Mouse (Mus musculus) liver, embryonic 12.5 days (tissue): ENCODE data around the gene Fkbpl. TPM values are rescaled to one million over a fixed set of nuclear protein-coding genes. Genes with fewer than 3 reads are reported as not detected.

ENCODE experiments used
- ATAC-seq: fragments of 200-750 bp; cut with Nextera tagmentation; 2 replicates; pipeline ENCODE4 v1.8.0; 2017; ENCODE audit warnings: moderate number of reproducible peaks, mild to moderate bottlenecking, moderate library complexity
- H3K27ac ChIP-seq: fragments of 300-500 bp; sonication (generic); 2 replicates; pipeline ENCODE4 v1.5.1; 2016; ENCODE audit warnings: mild to moderate bottlenecking
- H3K27me3 ChIP-seq: fragments of 300-500 bp; sonication (generic); replicated peaks from 2 replicates; pipeline ENCODE4 v1.6.1; 2016; ENCODE audit warnings: mild to moderate bottlenecking, moderate library complexity
- H3K36me3 ChIP-seq: fragments of 300-500 bp; sonication (generic); 2 replicates; pipeline ENCODE4 v1.6.1; 2016; ENCODE audit warnings: mild to moderate bottlenecking, moderate library complexity
- H3K4me1 ChIP-seq: fragments of 300-500 bp; sonication (generic); 2 replicates; pipeline ENCODE4 v1.6.1; 2016
- H3K4me2 ChIP-seq: fragments of 300-500 bp; sonication (generic); 2 replicates; pipeline ENCODE4 v1.6.1; 2016; ENCODE audit warnings: mild to moderate bottlenecking, moderate library complexity
- H3K4me3 ChIP-seq: fragments of 300-500 bp; sonication (generic); 2 replicates; pipeline ENCODE4 v1.5.1; 2016; ENCODE audit warnings: mild to moderate bottlenecking, moderate library complexity
- H3K9ac ChIP-seq: fragments of 300-500 bp; sonication (generic); 2 replicates; pipeline ENCODE4 v1.6.1; 2016; ENCODE audit warnings: mild to moderate bottlenecking, moderate library complexity
- H3K9me3 ChIP-seq: fragments of 300-500 bp; sonication (generic); replicated peaks from 2 replicates; pipeline ENCODE4 v1.6.1; 2016; ENCODE audit warnings: mild to moderate bottlenecking, moderate library complexity
- WGBS: fragments of 180-500 bp; shearing (Covaris S2); methylation state at CpG from one replicate; pipeline ENCODE4 v1.1.7; 2016; ENCODE audit not compliant: insufficient replicate concordance; 5-methylcytosine and 5-hydroxymethylcytosine counted together
- polyA plus RNA-seq: library from polyadenylated mRNA; unstranded; fragments of >200 nt; fragmentation: Nextera tagmentation; extraction: Ambion mirVana; gene quantifications from 2 replicates; pipeline ENCODE4 v1.2.1, GENCODE M21; 2016

Fkbpl gene
- polyA plus RNA-seq, 1 experiment from 2014 or later: 7.1 TPM

- no peak for ATAC-seq
- no peaks in the 10 kb centered on the region for H3K9me3 ChIP-seq
- no peak overlapping the region for H3K4me3 ChIP-seq
- H3K4me2 ChIP-seq: no peak overlapping the region
- peaks cover 21% of the 10 kb centered on the region for H3K4me1 ChIP-seq
- H3K27me3 ChIP-seq: peaks cover 25% of the 10 kb centered on the region
- no peaks in the 10 kb centered on the region for H3K36me3 ChIP-seq
- no peak overlapping the region for H3K9ac ChIP-seq
- 23% methylated on average over 11 of the region's 11 CpGs for WGBS
- H3K27ac ChIP-seq: no peak overlapping the region
These were observed 3.6 kb upstream of the Fkbpl start for GRCm38 (mm10) chr17:34640778-34641601.

GRCm38 (mm10) chr17:34641945-34642344 lies 2.6 kb upstream of the Fkbpl start:
- Histone ChIP-seq H3K36me3 (no peaks in the 10 kb centered on the region), H3K9me3 (no peaks in the 10 kb centered on the region), H3K4me2 (no peak overlapping the region), H3K4me1 (peaks cover 29% of the 10 kb centered on the region), H3K4me3 (no peak overlapping the region), H3K9ac (no peak overlapping the region), H3K27ac (no peak overlapping the region), H3K27me3 (peaks cover 18% of the 10 kb centered on the region)
- ATAC-seq: no peak
- WGBS: 61% methylated on average over 3 of the region's 3 CpGs

- peaks cover 16% of the 10 kb centered on the region; the same call in 1 of the 2 replicates for H3K27me3 ChIP-seq
- H3K9ac ChIP-seq: no peak overlapping the region
- WGBS: 72% methylated on average over 4 of the region's 4 CpGs
- peaks cover 39% of the 10 kb centered on the region for H3K4me1 ChIP-seq
- H3K27ac ChIP-seq: no peak overlapping the region
- no peak overlapping the region for H3K4me2 ChIP-seq
- no peak overlapping the region for H3K4me3 ChIP-seq
- peaks cover under 1% of the 10 kb centered on the region; the same call in 1 of the 2 replicates for H3K36me3 ChIP-seq
- no peak for ATAC-seq
- no peaks in the 10 kb centered on the region for H3K9me3 ChIP-seq
These were observed 1.2 kb upstream of the Fkbpl start for GRCm38 (mm10) chr17:34643379-34643778.

GRCm38 (mm10) chr17:34643944-34644343 lies 620 bp upstream of the Fkbpl start:
- H3K27me3 ChIP-seq: peaks cover 12% of the 10 kb centered on the region; the same call in 1 of the 2 replicates
- H3K4me3 ChIP-seq: no peak overlapping the region
- H3K4me2 ChIP-seq: no peak overlapping the region
- ATAC-seq: no peak
- H3K9me3 ChIP-seq: no peaks in the 10 kb centered on the region
- H3K27ac ChIP-seq: no peak overlapping the region
- 69% methylated on average over 10 of the region's 10 CpGs for WGBS
- no peak overlapping the region for H3K9ac ChIP-seq
- peaks cover 7% of the 10 kb centered on the region for H3K36me3 ChIP-seq
- H3K4me1 ChIP-seq: peaks cover 40% of the 10 kb centered on the region

- peaks cover 12% of the 10 kb centered on the region; the same call in 1 of the 2 replicates for H3K27me3 ChIP-seq
- 41% methylated on average over 10 of the region's 10 CpGs for WGBS
- H3K4me2 ChIP-seq: peak overlapping the region; percentile 94
- H3K27ac ChIP-seq: peak overlapping the region; percentile 75
- peak overlapping the region; percentile 95 for H3K4me3 ChIP-seq
- H3K36me3 ChIP-seq: peaks cover 21% of the 10 kb centered on the region
- H3K9me3 ChIP-seq: no peaks in the 10 kb centered on the region
- peak overlapping the region; percentile 73 for H3K9ac ChIP-seq
- peaks cover 40% of the 10 kb centered on the region for H3K4me1 ChIP-seq
- no peak for ATAC-seq
These were observed 779 bp downstream of the Fkbpl start for GRCm38 (mm10) chr17:34645256-34645829.

GRCm38 (mm10) chr17:34645831-34646511 lies 1.4 kb downstream of the Fkbpl start:
- H3K27ac ChIP-seq: 0 out of 2 replicates have a peak overlapping the region, but pooled peaks have one; percentile 15
- 56% methylated on average over 30 of the region's 30 CpGs for WGBS
- H3K4me2 ChIP-seq: peak overlapping the region; percentile 94
- no peaks in the 10 kb centered on the region for H3K9me3 ChIP-seq
- H3K4me3 ChIP-seq: peak overlapping the region; percentile 95
- 0 out of 2 replicates have a peak overlapping the region, but pooled peaks have one; percentile 15 for H3K9ac ChIP-seq
- no peak for ATAC-seq
- H3K27me3 ChIP-seq: peaks cover 12% of the 10 kb centered on the region; the same call in 1 of the 2 replicates
- H3K36me3 ChIP-seq: peaks cover 27% of the 10 kb centered on the region
- H3K4me1 ChIP-seq: peaks cover 40% of the 10 kb centered on the region

GRCm38 (mm10) chr17:34646906-34647787 lies 2.6 kb downstream of the Fkbpl start, which contains the start of gene Atf6b:
TSS of gene Atf6b (plus strand) at chr17:34647146.
- Histone ChIP-seq H3K9ac (peak within 1 kb of the TSS; percentile 86), H3K4me2 (peak within 1 kb of the TSS; percentile 94), H3K4me1 (peaks cover 40% of the 10 kb centered on the region), H3K4me3 (peak within 1 kb of the TSS; percentile 95), H3K9me3 (no peaks in the 10 kb centered on the region), H3K27ac (peak within 1 kb of the TSS; percentile 72), H3K36me3 (peaks cover 39% of the 10 kb centered on the region), H3K27me3 (peaks cover 5% of the 10 kb centered on the region; the same call in 1 of the 2 replicates)
- ATAC-seq: peak; percentile 97
- 1% methylated on average over 65 of the region's 66 CpGs for WGBS

GRCm38 (mm10) chr17:34648141-34648890 lies 3.8 kb downstream of the Fkbpl start:
- H3K4me2 ChIP-seq: peak overlapping the region; percentile 94
- 81% methylated on average over 16 of the region's 16 CpGs for WGBS
- H3K36me3 ChIP-seq: peaks cover 50% of the 10 kb centered on the region
- H3K9me3 ChIP-seq: no peaks in the 10 kb centered on the region
- peak overlapping the region; percentile 86 for H3K9ac ChIP-seq
- no peak for ATAC-seq
- peaks cover 40% of the 10 kb centered on the region for H3K4me1 ChIP-seq
- no peaks in the 10 kb centered on the region for H3K27me3 ChIP-seq
- H3K4me3 ChIP-seq: peak overlapping the region; percentile 95
- H3K27ac ChIP-seq: 0 out of 2 replicates have a peak overlapping the region, but pooled peaks have one; percentile 72

- H3K9ac ChIP-seq: no peak overlapping the region
- 79% methylated on average over 18 of the region's 18 CpGs for WGBS
- H3K9me3 ChIP-seq: no peaks in the 10 kb centered on the region
- no peaks in the 10 kb centered on the region for H3K27me3 ChIP-seq
- peaks cover 34% of the 10 kb centered on the region for H3K4me1 ChIP-seq
- peaks cover 60% of the 10 kb centered on the region for H3K36me3 ChIP-seq
- H3K4me2 ChIP-seq: no peak overlapping the region
- no peak overlapping the region for H3K27ac ChIP-seq
- ATAC-seq: no peak
- H3K4me3 ChIP-seq: no peak overlapping the region
These were observed 4.7 kb downstream of the Fkbpl start for GRCm38 (mm10) chr17:34649106-34649864.

- no peak for ATAC-seq
- no peaks in the 10 kb centered on the region for H3K27me3 ChIP-seq
- no peaks in the 10 kb centered on the region for H3K9me3 ChIP-seq
- peaks cover 68% of the 10 kb centered on the region for H3K36me3 ChIP-seq
- WGBS: 83% methylated on average over 14 of the region's 14 CpGs
- H3K4me2 ChIP-seq: no peak overlapping the region
- H3K4me1 ChIP-seq: peaks cover 29% of the 10 kb centered on the region
- H3K27ac ChIP-seq: no peak overlapping the region
- no peak overlapping the region for H3K9ac ChIP-seq
- no peak overlapping the region for H3K4me3 ChIP-seq
These were observed 6.2 kb downstream of the Fkbpl start for GRCm38 (mm10) chr17:34650781-34651180.
